Mouse (Mus musculus) thymus, adult 2 months (tissue): ENCODE measurements around the gene Zfp553.

Experiments
- CTCF ChIP-seq: fragments of 200-500 bp; IDR thresholded peaks from 2 replicates; pipeline ENCODE4 v1.5.1; 2012; ENCODE audit warnings: mild to moderate bottlenecking, control low read depth, low read length, moderate library complexity, borderline replicate concordance; ENCODE audit not compliant: control insufficient read depth, poor library complexity, insufficient read depth; ENCODE audit errors: extremely low read depth
- POLR2A ChIP-seq: fragments of 200-500 bp; IDR thresholded peaks from 2 replicates; pipeline ENCODE4 v1.6.1; 2012; ENCODE audit warnings: mild to moderate bottlenecking, low read length, control low read depth, moderate library complexity; ENCODE audit not compliant: control insufficient read depth, poor library complexity, insufficient read depth; ENCODE audit errors: extremely low read depth

GRCm38 (mm10) chr7:127214981-127215871 lies 17.6 kb upstream of the Zfp553 start:
- TF ChIP-seq POLR2A (no peak), CTCF (peak; percentile 77; the same call in 1 of the 2 replicates)
